Mouse (Mus musculus): ENCODE measurements at regions not wholly inside any gene's neighbourhood (a gene's known extent, or its start where the extent isn't known, plus 50 kb on each side); places are given as distances from the start of the nearest gene placed in this dataset.
A peak's percentile ranks its signal among the peaks of the same experiment; 100 is the strongest.

- no peak for TF ChIP-seq POLR2A (IDR thresholded peaks at IDR 0.05; ENCODE audit: insufficient read depth, low read length)
- TF ChIP-seq EP300 (IDR thresholded peaks at IDR 0.05; ENCODE audit: insufficient read depth, low read depth, low read length), result peak; percentile 47; the same call in 1 of the 2 replicates
- no peak for TF ChIP-seq CTCF (IDR thresholded peaks at IDR 0.05; ENCODE audit: low read depth, low read length)
These were observed 166.1 kb upstream of the Mpped2 start for GRCm38 (mm10) chr2:106527008-106527407.
